Mouse (Mus musculus) testis, adult 10 weeks (tissue): Measurements from ENCODE around the gene Syngr4. TPM values are rescaled to one million over a fixed set of nuclear protein-coding genes. Genes with fewer than 3 reads are reported as not detected.

Experiments used
- polyA plus RNA-seq: library from polyadenylated mRNA; stranded (reverse); fragments of 350-450 nt; fragmentation: Illumina TruSeq; extraction: RNeasy Lipid Tissue Mini Kit (QIAGEN cat#74804); gene quantifications from one replicate; pipeline ENCODE4 v1.2.3, GENCODE M21; 2014; ENCODE audit warnings: low read depth, low replicate concordance

The Syngr4 gene
- polyA plus RNA-seq, result 46.7 TPM

DNA sequence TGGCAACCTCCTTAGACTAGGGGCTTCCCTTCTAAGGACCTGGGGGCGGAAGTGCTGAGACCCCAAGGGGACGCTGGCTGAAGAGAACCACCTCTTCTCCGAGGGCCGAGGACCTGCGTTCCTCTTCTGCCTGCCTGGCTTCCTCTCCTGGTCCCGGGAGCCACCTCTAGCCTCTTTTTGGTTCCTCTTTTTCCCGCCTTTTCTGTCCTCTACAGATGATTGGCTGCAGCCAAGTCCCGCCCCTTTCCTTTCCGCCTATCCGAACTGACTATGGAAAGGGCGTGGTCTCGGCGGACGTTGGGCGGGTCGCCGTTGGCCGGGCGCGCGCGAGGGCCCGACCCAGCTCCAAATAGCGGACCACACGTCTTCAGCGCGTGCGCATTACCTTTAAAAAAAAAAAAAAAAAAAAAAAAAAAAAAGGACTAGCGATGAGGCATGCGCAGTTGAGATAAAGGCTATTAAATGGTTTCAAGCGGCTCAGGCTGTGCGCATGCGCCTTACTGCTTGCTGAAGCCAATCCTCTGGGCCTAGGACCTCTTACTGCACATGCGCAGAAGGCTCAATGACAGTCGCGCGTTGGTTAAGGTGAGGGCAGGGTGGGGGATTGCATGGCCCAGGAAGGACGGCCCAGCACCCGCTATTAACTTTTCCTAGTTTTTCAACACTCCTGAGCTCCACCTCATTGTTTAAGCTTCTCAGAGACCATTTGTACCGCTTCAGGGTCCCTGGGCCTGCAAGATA is at the start of gene Syngr4, which contains the start of gene Tmem143:
TSS of gene Syngr4 (minus strand) at position 198 of the 741 bp plus-strand sequence.
TSS of gene Tmem143 (plus strand) at position 425 of the 741 bp plus-strand sequence.

DNA sequence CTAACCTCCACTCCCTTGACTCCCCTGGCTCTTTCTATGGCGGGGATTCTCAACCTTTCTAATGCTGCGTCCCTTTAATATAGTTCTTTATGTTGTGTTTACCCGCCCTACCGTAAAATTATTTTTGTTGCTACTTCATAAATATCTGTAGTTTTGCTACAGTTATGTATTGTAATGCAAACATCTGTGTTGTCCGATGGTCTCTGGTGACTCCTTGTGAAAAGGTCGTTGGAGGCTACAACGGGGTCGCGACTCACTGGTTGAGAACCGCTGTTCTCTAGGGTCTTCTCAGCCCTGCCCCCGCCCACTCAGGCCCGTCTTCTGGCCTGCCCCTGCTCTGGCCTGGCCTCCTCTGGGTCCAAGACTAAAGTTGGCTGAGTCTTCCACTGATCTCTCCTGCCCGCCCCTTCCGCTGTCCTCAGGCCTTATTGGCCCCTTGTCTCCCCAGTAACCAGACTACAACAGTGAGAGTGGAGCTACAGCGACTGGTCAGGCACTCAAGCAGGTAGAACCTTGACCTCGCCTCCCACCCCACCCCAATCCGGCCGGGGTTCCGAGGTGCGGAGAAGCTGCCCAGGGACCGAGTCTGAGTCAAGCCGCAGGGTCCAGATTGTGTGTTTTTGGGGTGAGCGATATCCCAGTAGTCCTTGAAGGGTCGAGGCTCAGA is 27.4 kb upstream of the Syngr4 start, which contains the start of gene Ccdc114:
TSS of gene Ccdc114 (plus strand) at position 311 of the 667 bp plus-strand sequence.

DNA sequence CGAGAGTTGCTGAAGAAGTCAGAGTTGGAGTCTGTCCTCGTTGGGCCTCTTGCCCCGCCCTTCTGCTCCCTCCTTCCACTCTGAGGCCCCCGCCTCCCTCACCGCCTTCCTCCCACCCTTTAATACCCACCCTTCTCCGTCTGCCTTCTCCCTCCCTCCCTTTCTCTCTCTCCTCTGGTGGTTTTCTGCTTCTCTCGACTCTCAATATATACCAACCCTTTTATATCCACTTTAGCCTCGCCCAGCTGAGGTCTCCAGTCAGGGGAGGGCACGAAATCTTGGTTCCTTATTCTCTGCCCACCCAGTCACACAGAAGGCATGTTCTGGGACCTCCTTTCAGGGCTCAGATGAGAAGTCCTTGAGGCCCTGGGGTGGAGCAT is 24.7 kb upstream of the Syngr4 start, which contains the start of gene Emp3:
TSS of gene Emp3 (minus strand) at position 163 of the 380 bp plus-strand sequence.

DNA sequence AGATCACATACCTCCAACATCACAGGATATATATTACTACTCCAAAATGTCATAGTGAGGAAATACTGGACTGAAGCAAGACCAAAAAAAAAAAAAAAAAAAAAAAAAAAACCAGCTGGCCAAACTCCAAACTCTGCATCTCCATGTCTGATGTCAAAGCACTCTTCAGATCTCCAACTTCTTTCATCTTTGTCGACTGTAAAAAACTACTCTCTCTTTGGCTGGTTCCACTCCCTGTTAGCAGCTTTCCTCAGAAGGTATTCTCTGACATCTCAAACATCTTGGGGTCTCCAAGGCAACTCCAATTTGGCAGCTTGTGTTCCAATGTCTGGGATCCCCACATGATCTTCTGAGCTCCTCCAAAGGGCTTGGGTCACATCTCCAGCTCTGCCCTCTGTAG is 18.2 kb downstream of the Syngr4 start, which contains the start of gene Grin2d:
TSS of gene Grin2d (minus strand) at position 101 of the 400 bp plus-strand sequence.

DNA sequence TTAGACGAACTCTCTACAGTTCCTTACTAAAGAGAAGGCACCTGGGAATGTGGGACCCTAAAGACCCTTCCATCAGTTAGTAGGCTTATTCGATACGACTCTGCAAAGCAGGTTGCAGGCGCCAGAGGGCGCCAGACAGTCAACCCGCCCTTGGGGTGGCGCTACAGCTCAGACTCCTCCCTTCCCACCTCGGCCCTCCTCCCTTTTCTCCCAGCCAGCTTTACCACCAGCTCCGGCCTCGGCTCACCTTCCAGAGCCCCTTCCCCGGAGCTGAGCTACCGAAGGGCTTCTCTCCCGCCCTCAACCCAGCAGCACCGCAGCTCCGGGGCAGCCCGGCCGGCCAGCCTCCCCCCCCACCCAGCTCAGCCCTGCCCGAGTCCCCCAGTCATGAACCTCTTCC is 23.9 kb downstream of the Syngr4 start, which contains the start of gene Kdelr1:
TSS of gene Kdelr1 (plus strand) at position 149 of the 400 bp plus-strand sequence.

Other genes with a start within 250 kb of the Syngr4 start
- 0.17 TPM for gene Fut2, start 230.3 kb downstream of the Syngr4 start, polyA plus RNA-seq
- gene Ntn5, start 212.7 kb downstream of the Syngr4 start, polyA plus RNA-seq, result not detected
- gene Sec1, start 202.3 kb downstream of the Syngr4 start, polyA plus RNA-seq, result 1.2 TPM
- not detected for gene Car11, start 196.9 kb downstream of the Syngr4 start, polyA plus RNA-seq
- gene Dbp, start 191.6 kb downstream of the Syngr4 start, polyA plus RNA-seq, result 2.3 TPM
- 0.69 TPM for gene Rpl18, start 181.3 kb downstream of the Syngr4 start, polyA plus RNA-seq
- gene Sphk2, start 178.7 kb downstream of the Syngr4 start, polyA plus RNA-seq, result 0.57 TPM
- 23.8 TPM for gene Fam83e, start 175.5 kb downstream of the Syngr4 start, polyA plus RNA-seq
- 0.35 TPM for gene Spaca4, start 170.9 kb downstream of the Syngr4 start, polyA plus RNA-seq
- not detected for gene Lmtk3, start 113.0 kb downstream of the Syngr4 start, polyA plus RNA-seq
- gene Sult2b1, start 112.0 kb downstream of the Syngr4 start, polyA plus RNA-seq, result 2.8 TPM
- 69.6 TPM for gene Cyth2, start 82.1 kb downstream of the Syngr4 start, polyA plus RNA-seq
- not detected for gene Kcnj14, start 71.9 kb downstream of the Syngr4 start, polyA plus RNA-seq
- gene Grwd1, start 65.8 kb downstream of the Syngr4 start, polyA plus RNA-seq, result 1.2 TPM
- 20.4 TPM for gene Kdelr1, start 23.9 kb downstream of the Syngr4 start, polyA plus RNA-seq
- gene Grin2d, start 18.3 kb downstream of the Syngr4 start, polyA plus RNA-seq, result 0.99 TPM
- 0.35 TPM for gene Tmem143, start 227 bp upstream of the Syngr4 start, polyA plus RNA-seq
- gene Emp3, start 24.7 kb upstream of the Syngr4 start, polyA plus RNA-seq, result 1.3 TPM
- 2.9 TPM for gene Ccdc114, start 27.4 kb upstream of the Syngr4 start, polyA plus RNA-seq
- gene Abcc6, start 133.6 kb upstream of the Syngr4 start, polyA plus RNA-seq, result not detected
- gene Nomo1, start 137.0 kb upstream of the Syngr4 start, polyA plus RNA-seq, result 6.3 TPM
- 0.25 TPM for gene Kcnj11, start 204.1 kb upstream of the Syngr4 start, polyA plus RNA-seq